Mouse (Mus musculus) urinary bladder, postnatal 36 days (tissue): Measurements from ENCODE around the gene Olfr729.

Experiments
- DNase-seq, 2 experiments: peaks; one replicate each; pipeline ENCODE4 v3.0.0; 2022; ENCODE audit warnings: low spot score in 2 of 2, mixed read lengths in 1 of 2

The Olfr729 gene

GRCm38 (mm10) chr14:50152810-50153209 lies at the start of gene Olfr729:
Gene Olfr729 (minus strand): TSS chr14:50152910.
- no peak for DNase-seq

DNA sequence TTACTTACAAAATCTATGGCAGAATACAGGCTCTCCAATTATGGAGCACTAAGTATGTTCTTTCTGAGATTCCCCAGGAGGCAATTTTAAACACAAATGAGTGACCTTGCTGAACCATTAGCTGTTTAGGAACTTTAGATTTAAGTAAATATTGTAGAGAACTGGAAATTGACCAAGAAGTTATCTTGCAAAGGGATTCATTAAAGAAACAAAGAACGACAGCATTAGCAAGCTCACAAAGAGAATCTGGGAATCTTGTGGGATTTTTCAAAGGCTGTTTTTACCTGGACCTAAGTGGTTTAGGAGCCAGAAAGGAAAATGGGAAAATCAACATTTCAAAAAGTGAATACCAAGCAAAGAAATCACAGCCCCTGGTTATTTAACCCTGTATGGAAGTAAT lies 35.4 kb upstream of the Olfr729 start, which contains the start of gene Olfr730:
Olfr730 (minus strand) TSS at position 101 of the 400 bp plus-strand sequence.
- DNase-seq: no peak

DNA sequence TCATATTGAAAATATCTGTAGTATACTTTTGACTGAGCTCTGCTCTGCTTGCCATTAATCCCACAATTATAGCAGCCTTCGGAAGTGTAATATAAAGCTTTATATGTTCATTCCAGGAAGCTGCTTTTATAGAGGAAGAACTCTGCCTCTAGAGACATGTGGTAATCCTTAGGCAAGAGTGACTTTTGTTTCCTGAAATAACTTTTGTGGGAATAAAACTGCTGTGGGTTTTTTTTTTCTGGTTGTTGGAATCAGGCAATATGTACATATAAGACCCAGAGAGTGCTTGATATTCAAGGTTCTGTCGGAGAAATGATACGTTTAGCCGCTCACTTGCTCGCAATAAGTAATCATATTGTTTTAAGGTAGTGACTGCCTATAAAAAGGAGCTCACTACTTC lies 10.1 kb downstream of the Olfr729 start, which contains the start of gene Olfr728:
Olfr728 (minus strand) TSS at position 101 of the 400 bp plus-strand sequence.
- no peak for DNase-seq

GRCm38 (mm10) chr14:50122886-50123285 lies 29.8 kb downstream of the Olfr729 start, which contains the start of gene Olfr727:
Gene Olfr727 (plus strand): TSS chr14:50123186.
- no peak for DNase-seq
